Mouse (Mus musculus): ENCODE data around the gene Fah. TPM values are rescaled to one million over a fixed set of nuclear protein-coding genes. Genes with fewer than 3 reads are reported as not detected.

Gene Fah
- polyA plus RNA-seq, 1 experiment from 2014 or later, result 3.8 TPM

GRCm38 (mm10) chr7:84590622-84591021, 15.9 kb downstream of the Fah start:
- H3K27me3 ChIP-seq (ENCODE audit: low read depth, poor library complexity, severe bottlenecking), result no peaks in the 10 kb centered on the region
- no peak overlapping the region for H3K27ac ChIP-seq (replicated peaks)
- no peaks in the 10 kb centered on the region for H3K36me3 ChIP-seq
- 87% methylated on average over 2 of the region's 2 CpGs for whole genome bisulfite sequencing
- H3K4me1 ChIP-seq, result peaks cover 4% of the 10 kb centered on the region; the same call in 1 of the 2 replicates
- H3K4me3 ChIP-seq, result no peak overlapping the region
- DNase-seq (ENCODE audit: low spot score), result no peak
- no peaks in the 10 kb centered on the region for H3K9me3 ChIP-seq (replicated peaks)

DNA sequence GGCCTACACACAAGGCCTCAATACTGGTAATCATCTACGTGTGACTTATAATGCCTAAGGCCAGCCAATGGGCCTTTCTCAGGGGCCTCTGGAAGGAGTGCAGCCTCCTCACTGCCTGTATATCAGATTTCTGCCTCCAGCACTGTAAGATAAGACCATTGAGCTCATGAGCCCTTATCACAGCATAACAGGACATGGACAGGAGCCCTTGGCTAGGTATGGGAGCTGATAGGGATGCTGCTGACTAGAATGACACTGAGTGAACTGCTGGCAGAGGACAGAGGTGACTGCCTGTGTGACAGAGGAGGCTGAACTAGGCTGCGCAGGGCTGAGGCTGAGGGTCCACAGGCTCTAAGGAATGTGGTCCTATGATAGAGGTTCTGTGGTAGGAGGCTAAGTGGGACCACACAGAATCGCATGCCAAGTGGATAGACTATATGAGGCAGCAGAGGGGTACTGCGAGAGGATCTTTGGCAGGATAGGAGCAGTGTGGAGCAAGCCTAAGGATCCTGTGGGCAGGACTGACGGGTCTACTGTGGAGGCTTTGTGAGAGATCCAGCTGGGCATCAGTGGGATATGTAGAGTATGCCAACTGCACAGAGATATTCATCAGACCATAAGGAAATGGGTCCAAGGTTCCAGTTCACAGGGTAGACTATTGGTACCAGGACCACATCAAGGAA, 19.3 kb downstream of the Fah start:
- H3K36me3 ChIP-seq, result no peaks in the 10 kb centered on the region
- no peak overlapping the region for H3K27ac ChIP-seq (replicated peaks)
- no peaks in the 10 kb centered on the region for H3K9me3 ChIP-seq (replicated peaks)
- no peaks in the 10 kb centered on the region for H3K27me3 ChIP-seq (ENCODE audit: low read depth, poor library complexity, severe bottlenecking)
- no peak for DNase-seq (ENCODE audit: low spot score)
- WGBS, result 84% methylated on average over 5 of the region's 5 CpGs
- H3K4me3 ChIP-seq, result no peak overlapping the region
- H3K4me1 ChIP-seq, result peaks cover 4% of the 10 kb centered on the region; the same call in 1 of the 2 replicates

- no peak overlapping the region for H3K27ac ChIP-seq (replicated peaks)
- DNase-seq (ENCODE audit: low spot score), result no peak
- H3K4me3 ChIP-seq, result no peak overlapping the region
- no peaks in the 10 kb centered on the region for H3K27me3 ChIP-seq (ENCODE audit: low read depth, poor library complexity, severe bottlenecking)
- peaks cover 4% of the 10 kb centered on the region; the same call in 1 of the 2 replicates for H3K4me1 ChIP-seq
- H3K36me3 ChIP-seq, result no peaks in the 10 kb centered on the region
- WGBS, result 84% methylated on average over 3 of the region's 3 CpGs
- no peaks in the 10 kb centered on the region for H3K9me3 ChIP-seq (replicated peaks)
These were observed 20.0 kb downstream of the Fah start for GRCm38 (mm10) chr7:84586360-84587100.

GRCm38 (mm10) chr7:84585086-84585485, 21.4 kb downstream of the Fah start:
- Histone ChIP-seq H3K9me3 (replicated peaks) (no peaks in the 10 kb centered on the region), H3K27ac (replicated peaks) (0 out of 2 replicates have a peak overlapping the region, but pooled peaks have one; percentile 17), H3K27me3 (ENCODE audit: low read depth, poor library complexity, severe bottlenecking) (no peaks in the 10 kb centered on the region), H3K4me3 (no peak overlapping the region), H3K36me3 (no peaks in the 10 kb centered on the region), H3K4me1 (peaks cover 4% of the 10 kb centered on the region; the same call in 1 of the 2 replicates)
- DNase-seq (ENCODE audit: low spot score), result no peak
- 98% methylated on average over 4 of the region's 4 CpGs for WGBS

GRCm38 (mm10) chr7:84579769-84580168, 26.8 kb downstream of the Fah start:
- no peak for DNase-seq (ENCODE audit: low spot score)
- Histone ChIP-seq H3K4me1 (no peaks in the 10 kb centered on the region), H3K36me3 (no peaks in the 10 kb centered on the region), H3K4me3 (no peak overlapping the region), H3K27me3 (ENCODE audit: low read depth, poor library complexity, severe bottlenecking) (no peaks in the 10 kb centered on the region), H3K9me3 (replicated peaks) (no peaks in the 10 kb centered on the region), H3K27ac (replicated peaks) (no peak overlapping the region)
- 89% methylated on average over 1 of the region's 1 CpGs for WGBS

- Histone ChIP-seq H3K36me3 (no peaks in the 10 kb centered on the region), H3K27me3 (ENCODE audit: low read depth, poor library complexity, severe bottlenecking) (no peaks in the 10 kb centered on the region), H3K4me3 (no peak overlapping the region), H3K4me1 (no peaks in the 10 kb centered on the region), H3K9me3 (replicated peaks) (no peaks in the 10 kb centered on the region), H3K27ac (replicated peaks) (no peak overlapping the region)
- 79% methylated on average over 1 of the region's 1 CpGs for WGBS
- no peak for DNase-seq (ENCODE audit: low spot score)
These were observed 27.7 kb downstream of the Fah start for GRCm38 (mm10) chr7:84578841-84579240.

GRCm38 (mm10) chr7:84577034-84577433, 29.5 kb downstream of the Fah start:
- no peaks in the 10 kb centered on the region for H3K9me3 ChIP-seq (replicated peaks)
- WGBS, result 79% methylated on average over 2 of the region's 2 CpGs
- no peaks in the 10 kb centered on the region for H3K4me1 ChIP-seq
- no peak for DNase-seq (ENCODE audit: low spot score)
- no peak overlapping the region for H3K27ac ChIP-seq (replicated peaks)
- no peaks in the 10 kb centered on the region for H3K36me3 ChIP-seq
- no peaks in the 10 kb centered on the region for H3K27me3 ChIP-seq (ENCODE audit: low read depth, poor library complexity, severe bottlenecking)
- no peak overlapping the region for H3K4me3 ChIP-seq

DNA sequence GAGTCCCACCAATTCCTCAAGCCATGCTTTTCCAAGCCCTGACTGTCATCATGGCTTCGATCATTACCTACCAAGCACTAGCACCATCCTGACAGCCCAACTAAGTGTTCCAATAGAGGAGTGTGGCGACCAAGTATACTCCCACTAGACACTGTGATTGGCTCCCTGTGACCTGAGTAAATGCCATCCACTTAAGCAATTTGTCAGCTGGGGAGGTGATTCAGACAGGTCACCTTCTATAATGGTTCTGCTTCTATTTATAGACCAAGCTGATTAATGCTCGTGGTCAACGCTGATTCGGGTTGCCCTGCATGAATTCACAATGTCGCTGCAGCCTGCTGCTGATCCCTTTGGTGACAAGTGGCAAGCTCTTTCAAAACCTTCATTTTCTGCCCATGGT, 40.3 kb downstream of the Fah start:
- DNase-seq (ENCODE audit: low spot score), result no peak
- WGBS, result 83% methylated on average over 6 of the region's 6 CpGs
- Histone ChIP-seq H3K4me1 (no peaks in the 10 kb centered on the region), H3K4me3 (no peak overlapping the region), H3K27ac (replicated peaks) (no peak overlapping the region), H3K27me3 (ENCODE audit: low read depth, poor library complexity, severe bottlenecking) (no peaks in the 10 kb centered on the region), H3K36me3 (no peaks in the 10 kb centered on the region), H3K9me3 (replicated peaks) (no peaks in the 10 kb centered on the region)

DNA sequence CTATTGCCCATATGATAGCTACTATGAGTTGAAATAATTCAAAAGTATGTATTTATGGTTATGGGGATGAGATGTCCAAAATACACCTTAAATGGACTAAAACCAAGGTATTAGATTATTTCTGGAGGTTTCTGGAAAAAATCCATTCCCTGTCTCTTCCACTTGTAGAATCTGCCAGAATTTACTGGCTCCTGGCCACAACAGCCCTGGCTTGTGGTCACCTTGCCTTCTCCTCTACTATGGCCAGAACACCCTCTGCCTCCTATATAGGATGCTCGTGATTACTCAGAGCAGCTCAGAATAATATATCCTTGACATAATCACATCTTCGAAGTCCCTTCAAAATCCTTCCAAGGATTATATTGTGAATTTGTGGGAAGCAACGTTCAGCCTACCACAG, 42.3 kb downstream of the Fah start:
- Histone ChIP-seq H3K27ac (replicated peaks) (no peak overlapping the region), H3K4me3 (no peak overlapping the region), H3K4me1 (no peaks in the 10 kb centered on the region), H3K9me3 (replicated peaks) (no peaks in the 10 kb centered on the region), H3K36me3 (no peaks in the 10 kb centered on the region), H3K27me3 (ENCODE audit: low read depth, poor library complexity, severe bottlenecking) (no peaks in the 10 kb centered on the region)
- WGBS, result 84% methylated on average over 3 of the region's 3 CpGs
- no peak for DNase-seq (ENCODE audit: low spot score)

GRCm38 (mm10) chr7:84560500-84560899, 46.0 kb downstream of the Fah start:
- H3K4me3 ChIP-seq, result no peak overlapping the region
- H3K27me3 ChIP-seq (ENCODE audit: low read depth, poor library complexity, severe bottlenecking), result no peaks in the 10 kb centered on the region
- no peaks in the 10 kb centered on the region for H3K4me1 ChIP-seq
- DNase-seq (ENCODE audit: low spot score), result no peak
- H3K9me3 ChIP-seq (replicated peaks), result no peaks in the 10 kb centered on the region
- H3K36me3 ChIP-seq, result no peaks in the 10 kb centered on the region
- WGBS, result 91% methylated on average over 1 of the region's 1 CpGs
- no peak overlapping the region for H3K27ac ChIP-seq (replicated peaks)

DNA sequence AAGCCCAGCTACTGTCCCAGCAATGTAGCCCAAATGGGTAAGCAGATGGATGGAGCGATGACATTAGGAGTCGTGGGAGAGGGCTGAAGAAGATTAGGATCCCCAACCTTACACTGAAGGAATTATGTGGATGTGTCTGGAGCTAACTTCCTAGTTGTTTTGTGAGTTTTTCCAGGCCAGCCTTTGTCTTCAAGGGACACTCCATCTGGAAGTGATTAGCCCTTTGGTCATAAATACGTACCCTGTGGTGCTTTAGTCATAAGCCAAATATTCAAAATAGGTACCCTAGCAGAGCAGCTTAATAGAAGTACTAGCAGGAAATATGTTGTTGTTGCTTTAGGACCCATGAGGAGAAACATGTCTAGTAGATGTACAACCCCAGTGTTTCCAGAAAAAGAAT, 49.2 kb downstream of the Fah start:
- no peaks in the 10 kb centered on the region for H3K36me3 ChIP-seq
- H3K9me3 ChIP-seq (replicated peaks), result no peaks in the 10 kb centered on the region
- no peaks in the 10 kb centered on the region for H3K4me1 ChIP-seq
- no peaks in the 10 kb centered on the region for H3K27me3 ChIP-seq (ENCODE audit: low read depth, poor library complexity, severe bottlenecking)
- 80% methylated on average over 3 of the region's 3 CpGs for WGBS
- H3K4me3 ChIP-seq, result no peak overlapping the region
- no peak overlapping the region for H3K27ac ChIP-seq (replicated peaks)
- DNase-seq (ENCODE audit: low spot score), result no peak

DNA sequence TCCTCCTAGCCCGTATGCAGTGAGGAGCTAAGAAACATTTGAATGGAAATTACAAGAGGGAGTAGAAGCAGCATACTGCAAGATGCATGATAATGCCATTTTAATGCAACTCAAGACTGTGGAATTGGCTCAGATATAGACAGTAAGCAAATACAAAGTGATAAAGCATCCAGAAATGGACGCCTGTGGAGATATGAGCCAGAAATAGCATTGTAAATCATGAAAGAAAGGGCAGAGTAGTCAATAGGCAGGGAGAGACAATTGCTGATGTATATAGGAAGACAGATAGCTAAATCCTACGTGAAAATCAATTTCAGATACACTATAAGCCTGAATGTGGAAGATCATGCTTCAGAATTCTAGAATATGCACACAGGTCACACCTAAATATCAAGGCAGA, 51.2 kb downstream of the Fah start:
- no peaks in the 10 kb centered on the region for H3K27me3 ChIP-seq (ENCODE audit: low read depth, poor library complexity, severe bottlenecking)
- no peak for DNase-seq (ENCODE audit: low spot score)
- no peaks in the 10 kb centered on the region for H3K36me3 ChIP-seq
- H3K9me3 ChIP-seq (replicated peaks), result no peaks in the 10 kb centered on the region
- H3K4me3 ChIP-seq, result no peak overlapping the region
- WGBS, result 73% methylated on average over 3 of the region's 3 CpGs
- no peak overlapping the region for H3K27ac ChIP-seq (replicated peaks)
- no peaks in the 10 kb centered on the region for H3K4me1 ChIP-seq

- H3K4me3 ChIP-seq, result no peak overlapping the region
- H3K27me3 ChIP-seq (ENCODE audit: low read depth, poor library complexity, severe bottlenecking), result no peaks in the 10 kb centered on the region
- H3K4me1 ChIP-seq, result no peaks in the 10 kb centered on the region
- DNase-seq (ENCODE audit: low spot score), result no peak
- H3K27ac ChIP-seq (replicated peaks), result no peak overlapping the region
- no peaks in the 10 kb centered on the region for H3K36me3 ChIP-seq
- 89% methylated on average over 2 of the region's 2 CpGs for WGBS
- no peaks in the 10 kb centered on the region for H3K9me3 ChIP-seq (replicated peaks)
These were observed 55.0 kb downstream of the Fah start for GRCm38 (mm10) chr7:84551472-84551871.

Measured in midbrain, embryonic 10.5 days (tissue).